Mouse (Mus musculus) thymus, adult 2 months (tissue): Measurements from ENCODE around the gene Usb1.

Experiments used
- CTCF ChIP-seq: fragments of 200-500 bp; IDR thresholded peaks from 2 replicates; pipeline ENCODE4 v1.5.1; 2012; ENCODE audit warnings: mild to moderate bottlenecking, control low read depth, low read length, moderate library complexity, borderline replicate concordance; ENCODE audit not compliant: control insufficient read depth, poor library complexity, insufficient read depth; ENCODE audit errors: extremely low read depth
- POLR2A ChIP-seq: fragments of 200-500 bp; IDR thresholded peaks from 2 replicates; pipeline ENCODE4 v1.6.1; 2012; ENCODE audit warnings: mild to moderate bottlenecking, low read length, control low read depth, moderate library complexity; ENCODE audit not compliant: control insufficient read depth, poor library complexity, insufficient read depth; ENCODE audit errors: extremely low read depth

DNA sequence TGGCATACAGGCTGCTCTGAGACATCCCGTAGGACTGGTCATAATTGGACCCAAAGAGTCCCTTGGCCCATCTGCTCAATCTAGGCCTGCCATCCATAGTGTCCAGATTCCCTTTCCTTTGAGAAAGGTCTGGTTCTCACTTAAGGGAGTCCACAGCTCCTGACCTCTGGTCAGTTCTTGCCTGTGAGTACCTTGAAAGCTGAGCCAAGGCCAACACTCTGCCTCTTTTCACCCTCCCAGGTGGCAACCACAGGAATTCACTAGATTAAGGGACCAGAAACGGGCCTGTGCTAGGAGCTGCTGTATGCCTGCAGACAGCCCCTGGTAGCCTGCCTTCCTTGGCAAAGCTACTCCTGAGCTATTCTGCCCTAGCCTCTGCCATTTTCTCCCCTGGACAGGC lies 22.5 kb downstream of the Usb1 start:
- TF ChIP-seq CTCF = no peak
- TF ChIP-seq POLR2A = no peak
